Mouse (Mus musculus) neural tube, embryonic 11.5 days (tissue): ENCODE data around the gene Ccr6. TPM values are rescaled to one million over a fixed set of nuclear protein-coding genes. Genes with fewer than 3 reads are reported as not detected.

ENCODE experiments used
- ATAC-seq: fragments of 200-750 bp; cut with Nextera tagmentation; 2 replicates; pipeline ENCODE4 v1.8.0; 2017; ENCODE audit warnings: moderate number of reproducible peaks, mild to moderate bottlenecking, moderate TSS enrichment, moderate library complexity; ENCODE audit not compliant: insufficient read depth, low FRiP score, low TSS enrichment
- DNase-seq: peaks from one replicate; pipeline ENCODE4 v3.0.0-alpha.2; 2015; ENCODE audit warnings: low spot score
- H3K27ac ChIP-seq: fragments of 300-500 bp; sonication (generic); 2 replicates; pipeline ENCODE4 v1.5.1; 2014; ENCODE audit warnings: low read depth, mild to moderate bottlenecking, low read length
- H3K27me3 ChIP-seq: fragments of 300-500 bp; sonication (generic); 2 replicates; pipeline ENCODE4 v1.6.1; 2014; ENCODE audit warnings: mild to moderate bottlenecking, low read length, mixed read lengths; ENCODE audit not compliant: control insufficient read depth, insufficient read depth
- H3K36me3 ChIP-seq: fragments of 300-500 bp; sonication (generic); 2 replicates; pipeline ENCODE4 v1.6.1; 2014; ENCODE audit warnings: mild to moderate bottlenecking, low read length, moderate library complexity, mixed read lengths; ENCODE audit not compliant: control insufficient read depth, insufficient read depth
- H3K4me1 ChIP-seq: fragments of 300-500 bp; sonication (generic); 2 replicates; pipeline ENCODE4 v1.6.1; 2014; ENCODE audit warnings: low read length, mixed read lengths; ENCODE audit not compliant: control insufficient read depth, insufficient read depth
- H3K4me2 ChIP-seq: fragments of 300-500 bp; sonication (generic); 2 replicates; pipeline ENCODE4 v1.6.1; 2014; ENCODE audit warnings: low read depth, mild to moderate bottlenecking, moderate library complexity
- H3K4me3 ChIP-seq: fragments of 300-500 bp; sonication (generic); 2 replicates; pipeline ENCODE4 v1.5.1; 2014; ENCODE audit warnings: low read depth, low read length
- H3K9ac ChIP-seq: fragments of 300-500 bp; sonication (generic); 2 replicates; pipeline ENCODE4 v1.6.1; 2014; ENCODE audit warnings: mild to moderate bottlenecking, low read length
- H3K9me3 ChIP-seq: fragments of 300-500 bp; sonication (generic); 2 replicates; pipeline ENCODE4 v1.6.1; 2016; ENCODE audit warnings: low read length; ENCODE audit not compliant: control insufficient read depth
- WGBS: fragments of 180-500 bp; shearing (Covaris S2); extraction: QIAGEN DNeasy Blood & Tissue Kit; methylation state at CpG from one replicate; pipeline ENCODE4 v1.1.7; 2014; 5-methylcytosine and 5-hydroxymethylcytosine counted together
- polyA plus RNA-seq: library from polyadenylated mRNA; unstranded; fragments of >200 nt; fragmentation: Nextera tagmentation; extraction: Ambion mirVana; gene quantifications from 2 replicates; pipeline ENCODE4 v1.2.1, GENCODE M21; 2014

The Ccr6 gene
- polyA plus RNA-seq, 1 experiment from 2014 or later: not detected

GRCm38 (mm10) chr17:8209696-8210095 is 26.1 kb upstream of the Ccr6 start:
- Histone ChIP-seq H3K4me2 (no peak overlapping the region), H3K9ac (no peak overlapping the region), H3K27me3 (no peaks in the 10 kb centered on the region), H3K36me3 (no peaks in the 10 kb centered on the region), H3K4me3 (no peak overlapping the region), H3K27ac (no peak overlapping the region), H3K9me3 (no peaks in the 10 kb centered on the region), H3K4me1 (no peaks in the 10 kb centered on the region)
- WGBS: 85% methylated on average over 2 of the region's 2 CpGs
- ATAC-seq (no peak), DNase-seq (no peak)

- Histone ChIP-seq H3K4me2 (no peak overlapping the region), H3K27me3 (no peaks in the 10 kb centered on the region), H3K4me1 (no peaks in the 10 kb centered on the region), H3K36me3 (no peaks in the 10 kb centered on the region), H3K9me3 (no peaks in the 10 kb centered on the region), H3K9ac (no peak overlapping the region), H3K27ac (no peak overlapping the region), H3K4me3 (no peak overlapping the region)
- DNase-seq: no peak
- ATAC-seq: no peak
- WGBS: 72% methylated on average over 3 of the region's 3 CpGs
Measured at GRCm38 (mm10) chr17:8210170-8210569, 25.7 kb upstream of the Ccr6 start.

- Histone ChIP-seq H3K4me3 (no peak overlapping the region), H3K4me2 (no peak overlapping the region), H3K36me3 (no peaks in the 10 kb centered on the region), H3K4me1 (no peaks in the 10 kb centered on the region), H3K27ac (no peak overlapping the region), H3K9ac (no peak overlapping the region), H3K9me3 (no peaks in the 10 kb centered on the region), H3K27me3 (no peaks in the 10 kb centered on the region)
- 80% methylated on average over 10 of the region's 10 CpGs for WGBS
- ATAC-seq: no peak
- no peak for DNase-seq
Measured at GRCm38 (mm10) chr17:8210675-8211074, 25.2 kb upstream of the Ccr6 start.

GRCm38 (mm10) chr17:8211399-8211798 is 24.4 kb upstream of the Ccr6 start:
- no peaks in the 10 kb centered on the region for H3K36me3 ChIP-seq
- WGBS: 89% methylated on average over 6 of the region's 6 CpGs
- no peaks in the 10 kb centered on the region for H3K4me1 ChIP-seq
- ATAC-seq (no peak), DNase-seq (no peak)
- no peak overlapping the region for H3K4me2 ChIP-seq
- H3K27me3 ChIP-seq: no peaks in the 10 kb centered on the region
- H3K27ac ChIP-seq: no peak overlapping the region
- H3K9me3 ChIP-seq: no peaks in the 10 kb centered on the region
- H3K4me3 ChIP-seq: no peak overlapping the region
- no peak overlapping the region for H3K9ac ChIP-seq

GRCm38 (mm10) chr17:8214369-8214768 is 21.5 kb upstream of the Ccr6 start:
- 90% methylated on average over 1 of the region's 1 CpGs for WGBS
- DNase-seq (no peak), ATAC-seq (no peak)
- Histone ChIP-seq H3K4me2 (no peak overlapping the region), H3K4me1 (no peaks in the 10 kb centered on the region), H3K9ac (no peak overlapping the region), H3K9me3 (no peaks in the 10 kb centered on the region), H3K27me3 (no peaks in the 10 kb centered on the region), H3K4me3 (no peak overlapping the region), H3K27ac (no peak overlapping the region), H3K36me3 (no peaks in the 10 kb centered on the region)

- no peak overlapping the region for H3K4me3 ChIP-seq
- DNase-seq: no peak
- H3K4me2 ChIP-seq: no peak overlapping the region
- H3K9ac ChIP-seq: no peak overlapping the region
- no peaks in the 10 kb centered on the region for H3K36me3 ChIP-seq
- no peaks in the 10 kb centered on the region for H3K27me3 ChIP-seq
- no peak overlapping the region for H3K27ac ChIP-seq
- no peaks in the 10 kb centered on the region for H3K4me1 ChIP-seq
- 88% methylated on average over 12 of the region's 12 CpGs for WGBS
- H3K9me3 ChIP-seq: no peaks in the 10 kb centered on the region
- no peak for ATAC-seq
Measured at GRCm38 (mm10) chr17:8215016-8215745, 20.7 kb upstream of the Ccr6 start.

- Histone ChIP-seq H3K27me3 (no peaks in the 10 kb centered on the region), H3K9me3 (no peaks in the 10 kb centered on the region), H3K4me1 (no peaks in the 10 kb centered on the region), H3K4me3 (no peak overlapping the region), H3K4me2 (no peak overlapping the region), H3K36me3 (no peaks in the 10 kb centered on the region), H3K9ac (no peak overlapping the region), H3K27ac (no peak overlapping the region)
- DNase-seq: no peak
- ATAC-seq: no peak
- 91% methylated on average over 10 of the region's 10 CpGs for WGBS
Measured at GRCm38 (mm10) chr17:8223225-8223624, 12.6 kb upstream of the Ccr6 start.

- no peak overlapping the region for H3K9ac ChIP-seq
- ATAC-seq: no peak
- DNase-seq: no peak
- H3K4me3 ChIP-seq: no peak overlapping the region
- H3K36me3 ChIP-seq: no peaks in the 10 kb centered on the region
- H3K27ac ChIP-seq: no peak overlapping the region
- no peaks in the 10 kb centered on the region for H3K9me3 ChIP-seq
- H3K4me2 ChIP-seq: no peak overlapping the region
- 87% methylated on average over 1 of the region's 1 CpGs for WGBS
- H3K27me3 ChIP-seq: no peaks in the 10 kb centered on the region
- no peaks in the 10 kb centered on the region for H3K4me1 ChIP-seq
Measured at GRCm38 (mm10) chr17:8224072-8224471, 11.8 kb upstream of the Ccr6 start.

- Histone ChIP-seq H3K9ac (no peak overlapping the region), H3K27me3 (no peaks in the 10 kb centered on the region), H3K36me3 (no peaks in the 10 kb centered on the region), H3K4me1 (no peaks in the 10 kb centered on the region), H3K27ac (no peak overlapping the region), H3K4me2 (no peak overlapping the region), H3K9me3 (no peaks in the 10 kb centered on the region), H3K4me3 (no peak overlapping the region)
- DNase-seq (no peak), ATAC-seq (no peak)
- WGBS: 93% methylated on average over 2 of the region's 2 CpGs
Measured at GRCm38 (mm10) chr17:8225166-8225565, 10.7 kb upstream of the Ccr6 start.
